In the genomic region with DNA sequence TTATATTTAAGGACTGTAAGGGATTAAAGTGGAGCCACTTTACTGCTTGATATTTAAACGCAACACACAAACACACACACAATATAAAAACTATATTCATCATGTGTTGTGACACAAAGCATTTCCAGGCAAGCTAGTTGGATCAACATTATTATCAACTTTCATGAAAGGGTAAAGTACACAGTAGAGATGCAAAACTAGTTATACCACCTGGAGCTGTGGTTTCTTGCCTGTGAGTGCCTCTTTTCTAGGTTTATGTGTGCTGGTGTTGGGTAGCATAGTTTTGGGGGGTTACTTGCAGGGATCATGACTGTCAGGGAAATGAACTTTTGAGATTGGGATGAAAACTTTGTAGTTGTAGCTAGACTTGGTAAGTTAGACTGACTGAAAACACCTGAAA, we compare ENCODE assay signal across 34 mouse cellular contexts.
"Had no signal": no experiment of that assay in that cellular context is flagged by ENCODE, and none has a peak within 500 bp of the region (broad histone marks: within the 10 kb centered on the region; RNA-seq: fewer than 3 reads in every experiment).

No protein-coding gene starts in this region.

- H3K36me3 ChIP-seq: heart, embryonic 10.5 days; heart, embryonic 12.5 days; heart, embryonic 13.5 days; heart, embryonic 15.5 days; hindbrain, embryonic 10.5 days; hindbrain, embryonic 12.5 days; hindbrain, embryonic 13.5 days; hindbrain, embryonic 15.5 days; intestine, embryonic 15.5 days; kidney, embryonic 15.5 days had no signal

- H3K9ac ChIP-seq: heart, embryonic 12.5 days; heart, embryonic 13.5 days; heart, embryonic 15.5 days; hindbrain, embryonic 12.5 days; hindbrain, embryonic 13.5 days; hindbrain, embryonic 14.5 days; hindbrain, embryonic 15.5 days; intestine, embryonic 15.5 days; kidney, embryonic 15.5 days had no signal

- H3K27me3 ChIP-seq: heart, embryonic 12.5 days; heart, embryonic 13.5 days; heart, embryonic 15.5 days; hindbrain, embryonic 12.5 days; hindbrain, embryonic 13.5 days; hindbrain, embryonic 15.5 days; intestine, embryonic 15.5 days; kidney, embryonic 15.5 days had no signal

- H3K4me2 ChIP-seq: heart, embryonic 11.5 days; heart, embryonic 12.5 days; heart, embryonic 13.5 days; heart, embryonic 15.5 days; hindbrain, embryonic 12.5 days; hindbrain, embryonic 13.5 days; hindbrain, embryonic 14.5 days; hindbrain, embryonic 15.5 days; intestine, embryonic 15.5 days; kidney, embryonic 15.5 days had no signal

- DNase-seq: heart, postnatal 10 days; heart, postnatal 14 days; heart, postnatal 36 days; heart, postnatal 4 days; kidney, adult 11 months; kidney, adult 18-20 months; kidney, adult 2 months; kidney, adult 8-10 months; kidney, postnatal 10 days; kidney, postnatal 14 days; kidney, postnatal 25 days; kidney, postnatal 36 days; kidney, postnatal 4 days; layer of hippocampus, adult 9-11 months; layer of hippocampus, postnatal 36 days had no signal

- H3K4me1 ChIP-seq: heart, embryonic 10.5 days; heart, embryonic 12.5 days; heart, embryonic 13.5 days; heart, embryonic 15.5 days; hindbrain, embryonic 10.5 days; hindbrain, embryonic 12.5 days; hindbrain, embryonic 13.5 days; hindbrain, embryonic 15.5 days; intestine, embryonic 15.5 days; kidney, embryonic 15.5 days had no signal

- ATAC-seq: hindbrain, embryonic 16.5 days; hindbrain, postnatal 0 days; inflammation-experienced regulatory T-cells, adult 6 months; intestine, embryonic 15.5 days; intestine, embryonic 16.5 days; intestine, postnatal 0 days had no signal

- H3K4me3 ChIP-seq: heart, embryonic 10.5 days; heart, embryonic 12.5 days; heart, embryonic 13.5 days; heart, embryonic 15.5 days; hindbrain, embryonic 10.5 days; hindbrain, embryonic 12.5 days; hindbrain, embryonic 13.5 days; hindbrain, embryonic 15.5 days; intestine, embryonic 15.5 days; kidney, embryonic 15.5 days; layer of hippocampus, adult 2 months had no signal

- H3K9me3 ChIP-seq: heart, embryonic 10.5 days; heart, embryonic 12.5 days; heart, embryonic 13.5 days; heart, embryonic 15.5 days; hindbrain, embryonic 10.5 days; hindbrain, embryonic 12.5 days; hindbrain, embryonic 13.5 days; hindbrain, embryonic 15.5 days; intestine, embryonic 15.5 days; kidney, embryonic 15.5 days had no signal

- H3K27ac ChIP-seq: heart, embryonic 10.5 days; heart, embryonic 13.5 days; heart, embryonic 15.5 days; hindbrain, embryonic 10.5 days; hindbrain, embryonic 12.5 days; hindbrain, embryonic 13.5 days; hindbrain, embryonic 14.5 days; hindbrain, embryonic 15.5 days; hindbrain, postnatal 0 days; intestine, embryonic 15.5 days; kidney, embryonic 15.5 days; kidney, postnatal 0 days; layer of hippocampus, adult 2 months had no signal
